Mouse (Mus musculus) lung, adult 18-20 months (tissue): ENCODE results near the gene Fam173b.

Experiments
- DNase-seq, 2 experiments: peaks; one replicate each; pipeline ENCODE4 v3.0.0; 2022; ENCODE audit warnings: mixed read lengths in 2 of 2

Fam173b gene

DNA sequence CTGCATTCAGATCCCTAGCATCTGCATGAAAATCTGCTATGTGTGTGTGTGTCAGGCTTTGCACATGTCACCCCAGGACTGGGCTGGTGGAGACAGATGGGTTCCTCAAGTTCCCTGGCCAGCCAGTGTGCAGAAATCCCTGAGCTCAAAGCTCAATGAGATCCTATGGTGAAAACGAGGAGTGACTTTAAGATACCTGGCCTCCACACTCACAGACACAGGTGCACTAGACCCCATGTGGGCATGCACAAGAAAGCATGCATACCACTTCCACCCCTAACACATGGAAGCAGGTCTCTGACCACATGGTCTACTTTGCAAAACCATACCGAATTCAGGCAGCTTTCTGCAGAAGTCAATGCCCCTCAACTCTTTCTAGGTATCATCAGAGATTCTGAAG, 13.9 kb upstream of the Fam173b start:
- no peak for DNase-seq

- DNase-seq = no peak
These were observed 12.5 kb upstream of the Fam173b start for GRCm38 (mm10) chr15:31588989-31589640.

DNA sequence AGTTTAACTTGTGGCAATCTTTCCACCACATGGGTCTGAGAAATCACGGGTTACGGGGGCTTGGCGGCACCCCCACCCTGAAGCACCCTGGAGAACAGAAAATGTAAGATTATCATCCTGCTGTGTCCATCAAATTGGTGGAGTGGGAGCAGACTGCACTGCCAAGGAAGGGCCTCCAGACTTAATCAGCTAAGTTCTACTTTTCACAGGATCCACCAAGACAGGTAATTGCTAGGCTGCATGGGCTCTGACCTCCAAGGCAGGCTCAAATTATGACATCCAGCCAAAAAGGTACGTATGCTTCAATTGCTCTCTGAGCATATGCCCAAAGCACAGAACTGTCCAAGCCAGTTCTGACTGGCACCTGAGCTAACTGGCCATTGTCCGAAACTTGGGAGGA, 11.5 kb upstream of the Fam173b start:
- DNase-seq = no peak

- DNase-seq = no peak
These were observed 9.1 kb upstream of the Fam173b start for GRCm38 (mm10) chr15:31592531-31592930.

DNA sequence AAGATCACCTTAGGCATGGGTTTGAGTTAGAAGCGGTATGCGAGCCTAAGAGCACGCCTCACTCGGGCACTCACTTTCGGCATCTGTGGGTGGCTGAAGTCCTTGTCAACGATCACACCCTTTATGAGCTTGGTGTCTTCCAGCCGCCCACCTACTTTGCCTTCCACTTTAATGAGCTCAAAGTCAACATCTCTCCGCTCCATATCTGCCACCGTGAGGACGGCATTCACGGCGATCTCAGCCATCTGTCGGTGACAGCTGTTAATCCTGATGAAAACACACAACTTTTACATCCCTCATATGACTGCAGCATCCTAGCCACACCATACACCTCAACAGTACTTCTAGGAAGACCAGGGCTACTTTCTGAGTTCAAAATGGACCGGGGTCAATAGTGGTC, 7.4 kb upstream of the Fam173b start:
- no peak for DNase-seq

DNA sequence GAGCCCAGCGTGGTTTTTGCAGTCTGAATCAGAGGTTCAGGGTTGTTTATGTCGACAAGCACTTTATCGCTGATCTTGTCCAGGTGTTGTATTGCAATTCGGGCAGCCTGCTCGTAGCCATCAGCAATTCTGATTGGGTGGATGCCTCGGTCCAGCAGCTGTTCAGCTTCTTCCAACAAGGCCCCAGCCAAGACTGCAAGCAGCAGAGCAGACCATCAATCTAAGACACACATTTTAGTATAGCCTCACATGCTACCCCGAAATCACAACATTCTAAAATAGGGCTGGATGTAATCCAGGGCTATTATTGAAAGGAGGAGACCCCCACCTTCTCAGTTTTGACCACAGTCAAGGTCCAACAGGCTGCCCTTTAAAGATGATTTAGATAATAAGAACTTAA, 6.0 kb upstream of the Fam173b start:
- no peak for DNase-seq

- no peak for DNase-seq
These were observed 1.8 kb upstream of the Fam173b start for GRCm38 (mm10) chr15:31599834-31600233.

DNA sequence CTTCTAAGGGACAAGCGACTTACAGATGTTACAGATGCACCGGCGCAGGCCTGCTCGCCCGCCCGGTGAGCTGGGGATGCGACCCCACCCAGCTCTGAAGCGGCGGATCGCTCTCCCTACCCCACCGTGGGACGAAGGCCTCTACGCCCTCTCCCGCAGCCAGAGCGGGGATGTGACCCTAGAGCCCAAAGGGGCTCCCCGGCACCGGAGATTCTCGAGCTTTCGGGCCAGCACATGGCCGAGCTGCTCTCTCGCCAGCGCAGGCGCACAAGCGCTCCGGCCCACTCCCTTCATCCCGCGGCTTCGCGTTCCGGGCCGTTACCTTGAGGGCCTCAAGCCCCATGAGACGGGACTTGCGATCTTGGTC, 390 bp upstream of the Fam173b start:
- no peak for DNase-seq

GRCm38 (mm10) chr15:31602426-31602825, 774 bp downstream of the Fam173b start:
- peak; percentile 37 to 51 for DNase-seq

DNA sequence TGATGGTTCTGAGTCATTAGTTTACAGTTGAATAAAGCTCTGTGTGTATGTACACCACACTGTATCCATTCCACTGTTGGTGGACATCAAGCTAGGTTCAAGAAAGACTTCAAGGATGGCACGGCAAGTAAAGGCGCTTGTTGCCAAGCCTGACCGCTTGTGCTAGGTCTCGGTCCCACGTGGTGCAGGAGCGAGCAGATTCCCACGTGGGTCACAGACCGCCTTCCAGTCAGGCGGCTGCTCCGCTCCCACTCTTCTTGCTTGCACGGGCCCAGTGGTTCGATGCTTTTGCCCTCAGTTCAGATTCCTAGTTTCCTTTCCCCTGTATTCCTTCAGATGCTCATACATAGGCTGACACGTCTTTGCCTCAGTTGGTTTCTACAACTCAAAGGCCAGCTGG, 1.5 kb downstream of the Fam173b start:
- no peak for DNase-seq

GRCm38 (mm10) chr15:31606821-31607220, 5.2 kb downstream of the Fam173b start:
- peak; percentile 36 to 62 for DNase-seq

GRCm38 (mm10) chr15:31611027-31611426, 9.4 kb downstream of the Fam173b start:
- no peak for DNase-seq

DNA sequence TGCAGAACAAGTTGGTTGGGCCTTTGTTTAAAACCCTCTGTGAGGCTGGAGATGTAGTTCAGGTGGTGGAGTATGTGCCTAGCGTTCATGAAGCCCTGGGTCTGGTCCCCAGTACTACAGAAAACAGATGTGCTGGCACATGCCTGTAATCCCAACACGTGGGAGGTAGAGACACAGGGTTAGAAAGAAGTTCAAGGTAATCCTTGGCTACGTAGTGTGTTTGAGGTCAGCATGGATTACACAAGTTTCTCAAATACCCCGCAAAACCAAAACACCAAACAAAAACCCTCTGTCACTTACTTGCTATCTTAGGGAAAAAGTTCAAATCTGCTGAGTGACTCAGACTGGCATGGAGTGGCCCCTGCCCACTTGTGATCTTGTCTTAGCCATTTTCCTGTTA, 10.3 kb downstream of the Fam173b start:
- DNase-seq = no peak

DNA sequence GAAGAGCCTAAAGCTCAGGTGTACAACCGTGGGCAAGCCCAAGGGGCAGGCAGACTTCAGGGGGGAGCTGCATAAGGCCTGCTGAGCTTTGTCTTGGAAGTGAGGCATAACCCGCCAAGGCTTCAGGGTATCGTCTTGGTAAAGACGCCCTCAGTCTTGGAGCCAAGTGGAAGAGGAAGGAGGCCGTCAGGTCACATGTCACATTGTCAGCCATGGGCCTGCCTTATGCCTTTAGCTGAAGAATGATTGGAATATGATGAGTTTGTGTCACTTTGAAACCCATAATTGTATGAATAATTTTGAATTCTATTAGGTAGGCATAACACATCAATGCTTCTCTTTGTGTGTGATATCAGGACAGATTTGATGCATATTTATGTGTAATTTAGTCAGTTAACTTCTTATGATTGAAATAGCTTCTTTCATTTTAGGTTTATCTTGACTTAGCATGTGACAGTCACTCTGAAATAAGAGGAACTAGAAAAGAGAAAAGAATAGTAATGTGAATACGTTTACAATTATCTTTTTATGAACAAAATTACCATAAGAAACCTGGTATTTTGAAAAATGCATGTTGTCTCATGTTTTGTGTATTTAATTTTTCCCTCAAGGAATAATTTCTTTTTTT, 12.3 kb downstream of the Fam173b start:
- no peak for DNase-seq

- no peak for DNase-seq
These were observed 13.0 kb downstream of the Fam173b start for GRCm38 (mm10) chr15:31614666-31615065.

- DNase-seq = no peak
These were observed 15.6 kb downstream of the Fam173b start for GRCm38 (mm10) chr15:31617261-31617660.

- no peak for DNase-seq
These were observed 17.9 kb downstream of the Fam173b start for GRCm38 (mm10) chr15:31619521-31619920.

GRCm38 (mm10) chr15:31627277-31628154, 25.9 kb downstream of the Fam173b start:
- DNase-seq = no peak

GRCm38 (mm10) chr15:31628180-31628579, 26.5 kb downstream of the Fam173b start:
- no peak for DNase-seq

- DNase-seq = no peak
These were observed 27.9 kb downstream of the Fam173b start for GRCm38 (mm10) chr15:31629556-31629955.

- DNase-seq = no peak
These were observed 29.8 kb downstream of the Fam173b start for GRCm38 (mm10) chr15:31631396-31631858.

DNA sequence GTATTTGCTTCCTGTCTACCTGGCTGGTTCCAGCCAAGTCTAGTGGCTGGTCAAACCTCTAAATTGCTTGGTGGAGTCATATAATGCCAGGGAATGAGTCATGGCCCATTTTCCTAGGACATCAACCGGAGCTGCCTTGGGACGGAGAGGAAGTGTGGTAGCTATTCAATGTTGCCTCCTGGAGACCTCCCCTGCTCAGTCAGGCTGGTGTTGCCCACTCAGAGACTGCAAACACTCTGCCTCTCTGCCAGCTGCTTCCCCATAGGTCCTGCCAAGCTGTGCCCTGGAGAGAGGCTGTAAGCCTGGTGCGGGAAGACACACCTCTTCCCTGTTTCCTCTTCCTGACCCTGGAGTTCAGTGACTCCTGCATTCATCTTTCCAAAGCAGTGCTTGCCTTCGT, 30.8 kb downstream of the Fam173b start:
- DNase-seq = no peak

DNA sequence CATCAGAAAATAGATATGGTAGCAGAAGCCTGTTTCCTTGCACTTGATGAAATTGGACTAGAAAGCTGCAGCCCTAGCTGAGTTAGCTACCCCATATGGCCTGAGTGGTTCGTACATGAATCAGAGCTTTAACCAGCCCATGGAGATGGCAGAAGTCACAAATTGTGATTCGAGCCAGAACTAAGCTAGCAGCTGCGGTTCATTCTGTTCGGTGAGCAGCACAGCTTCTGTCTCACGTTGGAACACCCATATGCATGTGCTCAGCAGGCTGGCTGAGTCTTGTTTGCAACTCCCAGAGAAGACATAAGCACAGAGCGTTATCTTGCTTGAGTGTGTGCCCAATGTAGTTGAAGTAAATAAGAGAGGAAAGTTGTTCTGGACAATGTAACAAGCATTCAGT, 32.9 kb downstream of the Fam173b start:
- DNase-seq = no peak

DNA sequence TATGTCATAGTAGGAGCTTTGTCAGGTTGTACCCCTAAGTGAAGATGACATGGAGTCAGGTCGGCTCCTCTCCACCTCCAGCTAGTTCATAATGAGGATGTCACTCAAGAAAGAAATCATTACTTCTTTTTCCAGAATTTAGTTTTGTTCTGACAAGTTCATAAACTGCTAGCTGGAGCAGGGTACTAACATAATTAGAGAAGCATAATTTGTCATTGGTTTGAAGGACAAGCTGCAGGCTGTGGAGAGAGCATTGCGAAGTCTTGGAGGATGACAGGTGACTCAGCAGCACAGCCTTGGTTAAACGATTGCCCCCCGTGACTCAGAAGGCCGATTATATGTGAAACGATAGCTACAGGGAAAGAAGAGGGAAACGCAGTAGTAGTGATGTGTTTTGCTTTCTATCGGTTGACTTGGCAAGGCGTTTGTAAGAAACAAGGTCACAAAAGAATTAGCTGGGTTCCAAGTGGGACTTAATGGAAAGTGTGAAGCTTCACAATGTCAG, 34.5 kb downstream of the Fam173b start:
- no peak for DNase-seq
